Mouse (Mus musculus): ENCODE measurements around the gene Ywhah.

- TF ChIP-seq CTCF (IDR thresholded peaks at IDR 0.05; ENCODE audit: borderline replicate concordance, insufficient read depth, low read length) (no peak), POLR2A (IDR thresholded peaks at IDR 0.05; ENCODE audit: low read depth, low read length) (no peak)
Observed at GRCm38 (mm10) chr5:33009818-33010812, 8.5 kb upstream of the Ywhah start.

Measured in embryonic fibroblast, embryonic 13.5 days (primary cell).